Mouse (Mus musculus) right cerebral cortex, postnatal 4 days (tissue): ENCODE measurements around the gene Desi1.

ENCODE experiments used
- DNase-seq: peaks from one replicate; pipeline ENCODE4 v3.0.0-alpha.2; 2022

Gene Desi1

GRCm38 (mm10) chr15:81964980-81965545 is 68.6 kb downstream of the Desi1 start:
- no peak for DNase-seq

DNA sequence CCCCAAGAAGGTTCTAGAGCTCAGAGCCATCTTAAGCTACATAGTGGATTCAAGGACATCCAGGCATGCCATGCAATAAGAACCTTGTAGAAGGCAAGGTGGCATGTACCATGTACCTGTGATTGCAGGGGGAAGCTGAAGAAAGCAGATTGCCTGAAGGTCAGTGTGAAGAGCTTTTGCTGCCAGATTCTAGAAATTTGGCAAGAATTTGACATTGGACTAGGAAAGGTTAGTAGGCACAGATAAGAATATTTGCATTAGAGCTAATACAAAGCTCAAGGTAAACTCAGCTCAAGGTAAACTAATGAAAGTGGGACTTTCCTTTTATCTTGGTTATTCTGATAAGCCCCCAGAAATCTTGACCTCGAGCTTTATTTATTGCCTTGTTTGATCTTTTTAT is 69.4 kb downstream of the Desi1 start:
- no peak for DNase-seq

DNA sequence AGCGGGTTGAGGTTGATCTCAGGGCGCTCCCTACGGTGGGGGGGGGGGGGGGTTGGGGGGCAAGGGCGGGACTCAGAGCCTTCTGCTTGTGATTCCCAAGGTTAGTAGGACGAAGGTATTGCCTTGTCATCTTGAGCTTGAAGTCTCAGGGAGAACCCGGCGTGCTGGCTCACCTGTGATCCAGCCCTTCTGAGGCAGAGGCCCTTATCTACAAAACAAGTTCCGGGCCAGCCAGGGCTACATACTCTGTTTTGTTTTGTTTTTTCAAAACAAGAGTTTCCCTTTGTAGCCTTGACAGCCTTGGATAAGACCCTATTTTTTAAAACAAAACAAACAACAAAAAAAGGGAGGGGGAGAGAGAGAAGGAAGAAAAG is 72.6 kb downstream of the Desi1 start:
- DNase-seq: no peak

GRCm38 (mm10) chr15:81960171-81961077 is 73.2 kb downstream of the Desi1 start, which contains the start of gene Pmm1:
Gene Pmm1 (minus strand): TSS chr15:81960930.
- peak; percentile 97 for DNase-seq

DNA sequence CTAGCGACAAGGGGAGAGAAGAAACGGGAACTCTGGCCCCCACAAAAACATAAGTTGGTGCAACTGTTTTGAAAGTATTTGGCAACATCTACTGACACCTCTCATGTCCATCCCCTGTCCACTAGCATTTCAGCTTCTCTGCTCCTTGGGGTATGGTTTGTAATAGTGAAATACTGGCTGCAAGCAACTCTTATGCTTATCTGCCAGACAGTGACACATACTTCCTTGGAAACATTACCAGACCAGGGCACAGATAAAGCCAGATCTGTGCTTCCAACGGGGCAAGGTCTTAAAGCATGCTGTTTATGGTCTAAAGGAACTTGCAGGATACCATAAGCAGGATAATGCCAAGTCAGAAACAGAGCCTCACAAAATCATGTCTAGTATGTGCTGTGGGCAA is 74.8 kb downstream of the Desi1 start:
- DNase-seq: no peak

DNA sequence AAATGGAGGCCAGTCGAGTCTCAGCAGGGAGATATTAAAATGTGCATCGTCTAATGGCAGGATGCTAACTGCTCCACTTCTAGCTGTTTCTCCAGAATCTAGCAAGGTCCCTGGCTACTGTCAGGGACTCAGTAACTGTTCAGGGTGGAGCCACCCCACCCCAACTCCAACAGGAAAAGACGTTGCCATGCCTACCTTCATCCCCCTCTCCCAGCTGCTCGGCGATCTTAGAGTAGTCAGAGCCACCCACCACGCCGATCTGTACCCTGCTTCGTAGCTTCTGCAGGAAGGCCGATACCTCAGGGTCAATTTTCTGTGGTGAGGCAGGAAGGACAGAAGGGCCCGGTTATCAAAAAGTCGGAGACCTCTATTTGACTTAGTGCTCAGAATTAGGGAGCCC is 76.1 kb downstream of the Desi1 start:
- DNase-seq: no peak

GRCm38 (mm10) chr15:81956457-81956856 is 77.2 kb downstream of the Desi1 start:
- peak; percentile 63 for DNase-seq

- no peak for DNase-seq
Measured at GRCm38 (mm10) chr15:81955414-81955813, 78.2 kb downstream of the Desi1 start.

- no peak for DNase-seq
Measured at GRCm38 (mm10) chr15:81954716-81955115, 78.9 kb downstream of the Desi1 start.

DNA sequence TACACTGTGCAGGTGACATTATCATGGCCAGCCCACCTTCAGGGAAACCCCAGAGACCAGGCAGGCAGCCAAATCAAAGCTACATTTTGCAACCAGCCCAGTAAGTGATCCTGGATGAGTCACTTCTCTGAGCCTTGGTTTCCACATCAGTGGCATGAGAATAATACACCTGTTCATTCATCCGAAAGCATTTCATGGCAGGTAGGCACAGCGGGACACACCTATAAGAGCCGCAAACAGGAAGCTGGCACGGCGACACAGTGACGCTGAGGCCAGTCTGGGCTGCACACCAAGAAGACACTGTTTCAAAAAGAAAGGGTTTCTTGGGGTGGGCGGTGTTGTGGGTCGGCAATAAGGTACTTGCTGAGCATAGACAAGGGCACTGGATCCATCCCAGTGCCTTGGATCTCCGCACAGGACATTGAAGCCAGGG is 79.5 kb downstream of the Desi1 start:
- DNase-seq: no peak

DNA sequence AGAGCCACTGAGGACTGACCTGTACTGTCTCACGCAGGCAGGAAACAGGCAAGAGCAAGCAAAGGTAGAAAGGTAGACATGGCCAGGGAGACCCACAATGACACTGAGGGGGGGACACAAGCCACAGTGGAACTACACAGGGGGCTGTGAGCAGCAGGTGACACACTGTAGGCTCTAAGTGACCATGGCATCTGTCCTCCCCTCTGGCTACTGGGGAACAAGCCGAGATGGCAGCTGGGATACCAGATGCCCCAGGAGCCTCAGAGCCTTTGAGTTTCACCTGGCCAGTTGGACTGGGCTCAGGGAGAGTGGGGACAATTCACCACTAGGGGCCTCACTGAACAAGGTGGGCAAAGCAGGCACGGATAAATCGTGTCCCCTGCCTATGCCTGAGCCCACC is 81.4 kb downstream of the Desi1 start:
- no peak for DNase-seq

GRCm38 (mm10) chr15:81951159-81951558 is 82.5 kb downstream of the Desi1 start:
- no peak for DNase-seq

GRCm38 (mm10) chr15:81950716-81951115 is 82.9 kb downstream of the Desi1 start:
- no peak for DNase-seq

DNA sequence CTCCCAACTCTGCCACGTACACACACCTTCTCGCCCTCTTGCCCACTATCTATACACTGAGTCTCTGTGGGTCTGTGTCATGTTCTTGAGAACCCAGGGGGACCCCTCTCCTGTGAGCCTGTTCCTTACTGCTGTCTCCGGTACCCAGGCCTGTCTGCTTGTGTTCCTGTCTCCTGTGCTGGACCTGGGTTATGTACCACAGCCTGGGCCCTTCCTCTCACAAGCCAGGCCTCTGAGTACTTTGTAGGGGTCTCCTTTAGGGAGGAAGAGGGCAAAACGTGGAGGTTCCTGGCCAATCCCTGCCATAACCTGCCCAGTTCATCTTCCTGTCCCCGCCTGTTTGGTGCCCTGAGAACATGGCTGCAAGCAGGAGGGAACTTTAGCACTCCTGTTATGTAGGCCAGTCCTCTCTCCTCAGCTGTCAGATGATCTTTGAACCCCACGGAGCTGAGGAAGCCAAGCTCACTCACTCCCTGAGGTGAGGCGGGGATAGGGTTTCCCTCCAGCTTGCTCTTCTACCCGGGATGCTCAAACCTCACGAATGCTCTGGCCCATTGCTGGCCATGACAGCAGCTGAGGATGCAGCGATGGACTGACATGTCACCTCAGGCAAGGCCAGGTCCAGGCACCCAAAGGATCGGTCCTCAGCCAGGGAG is 84.1 kb downstream of the Desi1 start:
- no peak for DNase-seq

- no peak for DNase-seq
Measured at GRCm38 (mm10) chr15:81949076-81949475, 84.6 kb downstream of the Desi1 start.

GRCm38 (mm10) chr15:81943176-81943749 is 90.4 kb downstream of the Desi1 start:
- no peak for DNase-seq
